ENCODE assay signal across 8 mouse cellular contexts in the genomic region with DNA sequence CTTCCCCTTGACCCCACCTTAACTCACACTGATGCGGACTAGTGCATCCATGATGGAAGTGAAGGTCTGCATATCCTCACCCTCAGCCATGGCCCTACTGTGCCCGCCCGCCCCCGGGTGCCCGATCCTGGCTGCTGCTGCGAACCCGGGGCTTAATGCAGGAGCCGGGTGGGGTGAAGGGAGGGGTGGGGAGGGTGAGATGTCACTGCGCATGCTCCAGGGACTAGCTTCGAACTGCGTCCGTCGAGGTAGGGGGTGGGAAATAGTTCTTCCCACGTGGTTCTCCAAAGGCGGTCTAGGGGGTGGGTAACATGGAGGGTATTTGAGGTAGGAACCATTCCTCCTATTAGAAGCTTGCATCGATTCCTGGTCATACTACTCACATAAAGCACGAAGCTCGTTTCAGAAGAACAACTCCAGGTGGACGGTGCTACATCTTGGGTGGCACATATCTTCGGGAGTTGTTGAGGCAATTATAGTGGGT. TPM values are rescaled to one million over a fixed set of nuclear protein-coding genes. Genes with fewer than 3 reads are reported as not detected.
A peak's percentile ranks its signal among the peaks of the same experiment; 100 is the strongest.
DNase-seq lines count a peak whose midpoint lies in the region; ATAC-seq and TF ChIP-seq lines count a peak whose summit lies in the region.

A gene (plus strand): TSS at position 279 of the 484 bp plus-strand sequence.

- H3K27me3 ChIP-seq in embryonic facial prominence, embryonic 14.5 days (replicated peaks; ENCODE audit: control insufficient read depth, insufficient read depth, low read length) = no peaks in the 10 kb centered on the region
- no peaks in the 10 kb centered on the region for H3K27me3 ChIP-seq in heart, adult 2 months (ENCODE audit: control insufficient read depth, insufficient read depth, low read length)
- H3K27me3 ChIP-seq in splenic B cell, adult 2 months (ENCODE audit: control insufficient read depth, insufficient read depth, low read length, poor library complexity, severe bottlenecking) = no peaks in the 10 kb centered on the region

- TF ChIP-seq CTCF in heart, adult 2 months (IDR thresholded peaks at IDR 0.05) = no peak

- DNase-seq in embryo, embryonic 10.5 days (ENCODE audit: low spot score) = peak; percentile 52
- DNase-seq in embryo, embryonic 10 days (ENCODE audit: low spot score) = no peak
- DNase-seq in adrenal gland, adult 18-20 months (ENCODE audit: low spot score in 2 of 2) = no peak
- DNase-seq in embryonic facial prominence, embryonic 14.5 days (ENCODE audit: low spot score) = peak; percentile 75
- peak; percentile 48 to 53 for DNase-seq in heart, adult 2 months
- no peak for DNase-seq in large intestine, adult 2 months (ENCODE audit: low read depth, low spot score)
- DNase-seq in lung, postnatal 10 days = peak; percentile 41
- peak; percentile 58 for DNase-seq in splenic B cell, adult 2 months (ENCODE audit: low read depth, low spot score)

- no peaks in the 10 kb centered on the region for H3K79me2 ChIP-seq in heart, adult 2 months (replicated peaks; ENCODE audit: control insufficient read depth, insufficient read depth, low read length)

- TF ChIP-seq POLR2A in heart, adult 2 months (IDR thresholded peaks at IDR 0.05; ENCODE audit: insufficient read depth, low read depth, low read length) = no peak

- 6% methylated on average over 20 of the region's 20 CpGs for WGBS in embryonic facial prominence, embryonic 14.5 days
- WGBS in heart, adult 2 months = 7% methylated on average over 20 of the region's 20 CpGs
- 5% methylated on average over 20 of the region's 20 CpGs for WGBS in large intestine, adult 2 months

- peak; percentile 30 for ATAC-seq in embryonic facial prominence, embryonic 14.5 days (ENCODE audit: low read depth)

- H3K4me1 ChIP-seq in embryonic facial prominence, embryonic 14.5 days (ENCODE audit: control insufficient read depth, insufficient read depth, low read length) = peaks cover 8% of the 10 kb centered on the region; the same call in 1 of the 2 replicates
- H3K4me1 ChIP-seq in heart, adult 2 months (ENCODE audit: control insufficient read depth, insufficient read depth, low read length) = peaks cover 5% of the 10 kb centered on the region

- H3K4me2 ChIP-seq in embryonic facial prominence, embryonic 14.5 days (ENCODE audit: low read depth, low read length) = peak within 1 kb of the TSS; percentile 65

- H3K27ac ChIP-seq in embryonic facial prominence, embryonic 14.5 days (replicated peaks; ENCODE audit: low read depth, low read length) = peak within 1 kb of the TSS; percentile 71
- H3K27ac ChIP-seq in heart, adult 2 months = peak within 1 kb of the TSS; percentile 93

- H3K4me3 ChIP-seq in embryonic facial prominence, embryonic 14.5 days (ENCODE audit: low read depth, low read length) = peak within 1 kb of the TSS; percentile 69
- peak within 1 kb of the TSS; percentile 97 for H3K4me3 ChIP-seq in heart, adult 2 months

- H3K9ac ChIP-seq in embryonic facial prominence, embryonic 14.5 days (ENCODE audit: low read depth, low read length) = peak within 1 kb of the TSS; percentile 83
- peak within 1 kb of the TSS; percentile 76 for H3K9ac ChIP-seq in heart, adult 2 months (ENCODE audit: low read depth, low read length)

- intact Hi-C loops in heart, adult 2 months (cut with DNase I) = loop anchor here (1.0 kb wide), 1 partner anchor 37 kb away; no protein-coding TSS in a partner anchor

- no peak for TF ChIP-seq EP300 in heart, adult 2 months (IDR thresholded peaks at IDR 0.05; ENCODE audit: insufficient read depth, low read depth, low read length)

- no peaks in the 10 kb centered on the region for H3K9me3 ChIP-seq in embryonic facial prominence, embryonic 14.5 days (ENCODE audit: control insufficient read depth, low read length)

- peaks cover 13% of the 10 kb centered on the region; the same call in 1 of the 2 replicates for H3K36me3 ChIP-seq in embryonic facial prominence, embryonic 14.5 days (ENCODE audit: control insufficient read depth, insufficient read depth, low read length)
- H3K36me3 ChIP-seq in heart, adult 2 months (ENCODE audit: control insufficient read depth, insufficient read depth, low read length) = no peaks in the 10 kb centered on the region
- peaks cover 4% of the 10 kb centered on the region; the same call in 1 of the 2 replicates for H3K36me3 ChIP-seq in splenic B cell, adult 2 months (ENCODE audit: control insufficient read depth, insufficient read depth, low read length, poor library complexity, severe bottlenecking)

RNA-seq across cellular contexts. Expression of the gene that starts here (rescaled TPM):
- 100 to 1,000 TPM; 108 to 123 TPM for total RNA-seq in adrenal gland, adult 18-20 months (2021)
- polyA plus RNA-seq in embryonic facial prominence, embryonic 14.5 days (2014; fragmentation: Nextera tagmentation; extraction: Ambion mirVana) = 324 and 349 TPM in 2 replicates
- total RNA-seq in heart, adult 2 months (2021) = 10 to 100 TPM; 80.7 to 95.7 TPM
- polyA plus RNA-seq in heart, adult 2 months (2012; rRNA removed) = 84.3 and 116 TPM in 2 replicates
- 170 and 221 TPM in 2 replicates for polyA plus RNA-seq in large intestine, adult 2 months (2012; rRNA removed)

Comparison
In these comparisons a context has a peak if more than half of its experiments do, and no peak if none do; other contexts are left out.
1. DNase-seq: peak in embryo, embryonic 10.5 days (single experiment), embryonic facial prominence, embryonic 14.5 days (single experiment), heart, adult 2 months (2 of 2), lung, postnatal 10 days (single experiment) and splenic B cell, adult 2 months (single experiment); none in embryo, embryonic 10 days (single experiment), adrenal gland, adult 18-20 months (0 of 2) and large intestine, adult 2 months (single experiment).